Mouse (Mus musculus): ENCODE measurements around the gene Gas2l3. TPM values are rescaled to one million over a fixed set of nuclear protein-coding genes. Genes with fewer than 3 reads are reported as not detected.
A peak's percentile ranks its signal among the peaks of the same experiment; 100 is the strongest.

The Gas2l3 gene
- polyA plus RNA-seq (2016; fragmentation: Nextera tagmentation; extraction: Ambion mirVana), result 14.2 and 16.8 TPM in 2 replicates

DNA sequence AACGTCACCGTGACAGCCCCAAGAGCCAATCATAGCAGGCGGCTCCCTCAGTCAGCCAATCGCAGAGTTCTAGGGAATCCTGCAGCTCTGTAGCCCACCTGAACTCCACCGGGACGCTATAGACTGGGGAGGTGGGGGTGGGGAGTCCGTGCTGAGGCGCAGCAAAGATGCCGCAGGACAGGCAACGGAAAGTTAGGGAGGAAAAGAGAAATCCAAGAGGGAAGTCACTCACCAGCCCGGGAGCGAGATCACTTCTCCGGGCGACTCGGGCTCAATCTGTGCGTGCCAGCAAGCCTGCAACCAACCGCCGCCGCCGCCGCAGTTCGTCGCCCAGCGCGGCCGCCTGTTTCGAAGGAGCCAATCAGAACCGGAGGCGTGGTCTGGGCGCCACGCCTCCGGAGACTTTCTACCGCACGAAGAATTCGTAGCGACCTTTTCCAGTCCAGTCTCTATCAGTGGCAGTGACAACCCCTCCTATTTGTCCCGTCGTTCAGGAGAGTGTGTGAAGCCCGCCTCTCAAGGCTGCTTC, at the start of gene Gas2l3:
Gene Gas2l3, minus strand, starts transcription at position 345 of the 529 bp plus-strand sequence.
- peak; percentile 92 for DNase-seq (ENCODE audit: low spot score)
- Histone ChIP-seq H3K27me3 (replicated peaks; ENCODE audit: low read depth, poor library complexity, severe bottlenecking) (peaks cover 22% of the 10 kb centered on the region), H3K4me1 (peaks cover 16% of the 10 kb centered on the region), H3K4me3 (peak within 1 kb of the TSS; percentile 72), H3K9me3 (no peaks in the 10 kb centered on the region), H3K36me3 (replicated peaks) (peaks cover 10% of the 10 kb centered on the region), H3K27ac (replicated peaks) (peak within 1 kb of the TSS; percentile 91)
- WGBS, result under 1% methylated on average over 39 of the region's 39 CpGs

DNA sequence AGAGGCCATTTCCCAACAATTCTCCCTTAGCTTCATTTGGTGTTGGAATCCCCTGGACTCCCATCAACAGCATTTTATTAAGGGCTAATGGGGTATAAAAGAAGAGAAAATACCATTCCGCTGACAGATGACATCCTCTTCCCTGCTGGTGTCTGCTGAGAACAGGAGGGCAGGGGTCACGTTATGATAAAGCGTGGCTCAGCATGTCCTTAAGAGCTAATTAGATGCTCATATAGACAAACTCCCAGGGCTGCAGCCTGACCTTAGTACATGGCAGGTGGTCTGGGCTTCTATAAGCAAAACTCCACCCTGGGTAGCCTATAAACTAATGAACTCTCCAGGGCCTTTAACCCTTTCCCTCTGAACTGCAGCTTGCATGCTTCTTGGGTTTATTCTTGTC, 47.6 kb upstream of the Gas2l3 start:
- WGBS, result 23% methylated on average over 3 of the region's 3 CpGs
- no peak overlapping the region for H3K27ac ChIP-seq (replicated peaks)
- peaks cover 42% of the 10 kb centered on the region for H3K27me3 ChIP-seq (replicated peaks; ENCODE audit: low read depth, poor library complexity, severe bottlenecking)
- DNase-seq (ENCODE audit: low spot score), result peak; percentile 23
- no peaks in the 10 kb centered on the region for H3K36me3 ChIP-seq (replicated peaks)
- H3K4me3 ChIP-seq, result no peak overlapping the region
- no peaks in the 10 kb centered on the region for H3K4me1 ChIP-seq
- H3K9me3 ChIP-seq, result no peaks in the 10 kb centered on the region

GRCm38 (mm10) chr10:89490250-89490649, 46.5 kb upstream of the Gas2l3 start:
- no peak overlapping the region for H3K4me3 ChIP-seq
- H3K9me3 ChIP-seq, result no peaks in the 10 kb centered on the region
- H3K36me3 ChIP-seq (replicated peaks), result no peaks in the 10 kb centered on the region
- DNase-seq (ENCODE audit: low spot score), result no peak
- no peak overlapping the region for H3K27ac ChIP-seq (replicated peaks)
- H3K27me3 ChIP-seq (replicated peaks; ENCODE audit: low read depth, poor library complexity, severe bottlenecking), result peaks cover 42% of the 10 kb centered on the region
- 87% methylated on average over 3 of the region's 3 CpGs for WGBS
- no peaks in the 10 kb centered on the region for H3K4me1 ChIP-seq

GRCm38 (mm10) chr10:89489459-89489858, 45.7 kb upstream of the Gas2l3 start:
- DNase-seq (ENCODE audit: low spot score), result no peak
- Histone ChIP-seq H3K4me1 (no peaks in the 10 kb centered on the region), H3K9me3 (no peaks in the 10 kb centered on the region), H3K27ac (replicated peaks) (no peak overlapping the region), H3K4me3 (no peak overlapping the region), H3K36me3 (replicated peaks) (no peaks in the 10 kb centered on the region), H3K27me3 (replicated peaks; ENCODE audit: low read depth, poor library complexity, severe bottlenecking) (peaks cover 35% of the 10 kb centered on the region)
- WGBS, result 86% methylated on average over 4 of the region's 4 CpGs

DNA sequence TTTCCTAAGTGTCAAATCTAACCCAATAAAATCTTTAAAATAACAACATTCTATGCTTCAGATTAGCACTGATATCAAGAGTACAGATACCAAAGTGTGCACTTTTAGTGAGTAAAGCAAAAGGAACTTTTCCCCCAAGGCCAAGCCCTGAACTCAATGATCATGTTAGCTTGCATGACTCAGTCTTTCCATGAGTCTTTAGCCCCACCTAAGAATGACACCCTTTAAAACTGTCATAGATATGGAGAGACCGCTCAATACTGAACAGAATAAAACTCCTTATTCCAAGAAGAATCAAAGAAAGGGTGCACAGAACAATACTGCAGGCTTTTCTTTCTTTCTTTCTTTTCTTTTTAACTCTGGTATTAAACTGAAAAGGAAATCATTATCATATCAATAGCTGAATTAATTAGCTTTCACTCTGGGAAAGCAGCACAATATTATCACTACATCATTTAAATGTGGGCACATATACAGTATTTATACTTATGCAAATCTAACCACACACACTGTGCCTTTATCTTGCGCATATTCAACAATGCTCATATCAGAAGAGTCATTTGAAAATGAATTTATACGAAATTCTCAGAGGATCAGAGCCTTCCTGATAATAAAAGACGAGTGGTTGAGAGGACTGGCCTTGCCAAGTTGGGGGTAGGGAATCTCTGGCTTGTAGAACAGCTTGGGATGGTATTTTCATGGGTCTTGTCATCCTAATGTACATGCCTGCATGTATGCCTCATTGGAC, 43.4 kb upstream of the Gas2l3 start:
- Histone ChIP-seq H3K4me1 (no peaks in the 10 kb centered on the region), H3K27ac (replicated peaks) (no peak overlapping the region), H3K36me3 (replicated peaks) (no peaks in the 10 kb centered on the region), H3K9me3 (no peaks in the 10 kb centered on the region), H3K27me3 (replicated peaks; ENCODE audit: low read depth, poor library complexity, severe bottlenecking) (peaks cover 17% of the 10 kb centered on the region; the same call in 1 of the 2 replicates), H3K4me3 (no peak overlapping the region)
- 64% methylated on average over 4 of the region's 4 CpGs for WGBS
- no peak for DNase-seq (ENCODE audit: low spot score)

DNA sequence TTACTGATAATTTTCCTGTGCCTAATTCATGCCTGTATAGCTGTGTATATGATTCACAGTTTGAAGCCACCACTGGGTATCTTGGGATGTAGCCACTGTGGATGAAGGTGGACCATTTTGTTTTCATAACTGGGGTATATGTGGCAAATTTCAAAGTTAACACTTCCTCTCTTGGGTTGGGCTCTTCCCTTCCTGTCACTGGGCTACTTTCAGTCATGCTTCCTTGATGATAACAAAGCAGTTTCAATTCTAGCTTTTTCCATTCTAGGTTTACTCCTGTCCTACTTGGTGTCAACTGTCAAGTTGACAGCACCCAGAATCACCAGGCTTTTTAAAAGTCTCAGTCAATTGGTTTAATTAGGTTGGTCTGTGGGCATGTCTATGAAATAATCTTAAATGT, 41.1 kb upstream of the Gas2l3 start:
- H3K4me1 ChIP-seq, result no peaks in the 10 kb centered on the region
- no peaks in the 10 kb centered on the region for H3K36me3 ChIP-seq (replicated peaks)
- H3K4me3 ChIP-seq, result no peak overlapping the region
- peaks cover 11% of the 10 kb centered on the region; the same call in 1 of the 2 replicates for H3K27me3 ChIP-seq (replicated peaks; ENCODE audit: low read depth, poor library complexity, severe bottlenecking)
- H3K9me3 ChIP-seq, result no peaks in the 10 kb centered on the region
- no peak for DNase-seq (ENCODE audit: low spot score)
- H3K27ac ChIP-seq (replicated peaks), result no peak overlapping the region

DNA sequence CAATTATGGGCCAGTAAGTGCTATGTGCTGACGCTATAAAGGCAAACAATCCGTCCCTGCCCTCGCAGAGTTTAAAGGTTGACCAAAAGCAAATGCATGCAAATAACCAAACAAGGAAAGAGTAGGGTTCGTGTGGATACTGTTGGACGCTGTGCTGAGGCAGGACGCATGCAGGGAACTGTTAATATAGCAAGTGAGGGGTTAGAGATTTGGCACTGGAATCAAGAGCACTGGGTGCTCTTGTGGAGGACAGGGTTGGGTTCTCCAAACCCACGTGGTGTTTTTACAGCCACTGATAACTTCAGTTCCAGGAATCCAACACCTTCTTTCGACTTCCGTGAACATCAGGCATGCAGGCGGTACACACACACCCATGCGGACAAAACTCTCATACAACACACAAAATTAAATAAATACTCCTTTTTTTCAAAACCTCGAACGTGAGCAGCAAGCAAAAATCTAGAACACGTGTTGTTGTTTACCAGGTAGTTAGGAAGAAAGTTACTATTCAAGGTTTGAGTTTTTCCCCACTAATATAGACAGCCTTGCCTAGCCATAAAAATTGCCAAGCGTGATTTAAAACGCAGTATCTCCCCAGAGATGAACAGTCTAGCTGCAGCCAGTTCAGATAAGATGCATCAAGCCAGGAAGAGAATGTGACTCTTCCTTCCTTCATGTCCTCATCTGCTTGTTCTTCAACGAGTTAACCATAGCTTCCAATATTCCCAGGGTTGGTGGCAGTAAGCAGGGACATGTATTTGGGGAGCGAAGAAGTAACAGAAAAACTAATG, 40.2 kb upstream of the Gas2l3 start:
- no peak for DNase-seq (ENCODE audit: low spot score)
- Histone ChIP-seq H3K36me3 (replicated peaks) (no peaks in the 10 kb centered on the region), H3K4me1 (no peaks in the 10 kb centered on the region), H3K27me3 (replicated peaks; ENCODE audit: low read depth, poor library complexity, severe bottlenecking) (0 out of 2 replicates have a peak, but pooled peaks cover 5% of the 10 kb centered on the region), H3K27ac (replicated peaks) (no peak overlapping the region), H3K4me3 (no peak overlapping the region), H3K9me3 (no peaks in the 10 kb centered on the region)
- WGBS, result 89% methylated on average over 18 of the region's 18 CpGs

DNA sequence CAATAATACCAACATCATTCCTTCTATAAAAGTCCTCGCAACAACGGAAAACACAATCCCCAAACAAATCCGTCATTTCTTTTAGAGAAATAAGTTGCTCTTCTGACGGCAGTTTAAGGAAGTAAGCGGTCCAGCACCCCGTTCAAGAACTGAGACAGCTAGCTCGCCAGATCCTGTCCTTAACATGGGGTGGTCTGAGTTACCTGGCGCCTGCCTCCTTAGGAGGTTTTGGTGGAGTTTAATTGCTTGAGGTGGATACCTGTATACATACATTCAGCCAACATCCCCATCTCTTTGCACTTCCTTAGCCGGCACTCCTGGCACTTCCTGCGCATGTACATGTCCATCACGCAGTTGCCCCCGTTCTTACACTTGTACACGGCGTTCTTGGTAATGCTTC, 39.3 kb upstream of the Gas2l3 start:
- Histone ChIP-seq H3K4me3 (no peak overlapping the region), H3K9me3 (no peaks in the 10 kb centered on the region), H3K27ac (replicated peaks) (no peak overlapping the region), H3K4me1 (no peaks in the 10 kb centered on the region), H3K27me3 (replicated peaks; ENCODE audit: low read depth, poor library complexity, severe bottlenecking) (no peaks in the 10 kb centered on the region), H3K36me3 (replicated peaks) (no peaks in the 10 kb centered on the region)
- no peak for DNase-seq (ENCODE audit: low spot score)
- WGBS, result 90% methylated on average over 14 of the region's 14 CpGs

DNA sequence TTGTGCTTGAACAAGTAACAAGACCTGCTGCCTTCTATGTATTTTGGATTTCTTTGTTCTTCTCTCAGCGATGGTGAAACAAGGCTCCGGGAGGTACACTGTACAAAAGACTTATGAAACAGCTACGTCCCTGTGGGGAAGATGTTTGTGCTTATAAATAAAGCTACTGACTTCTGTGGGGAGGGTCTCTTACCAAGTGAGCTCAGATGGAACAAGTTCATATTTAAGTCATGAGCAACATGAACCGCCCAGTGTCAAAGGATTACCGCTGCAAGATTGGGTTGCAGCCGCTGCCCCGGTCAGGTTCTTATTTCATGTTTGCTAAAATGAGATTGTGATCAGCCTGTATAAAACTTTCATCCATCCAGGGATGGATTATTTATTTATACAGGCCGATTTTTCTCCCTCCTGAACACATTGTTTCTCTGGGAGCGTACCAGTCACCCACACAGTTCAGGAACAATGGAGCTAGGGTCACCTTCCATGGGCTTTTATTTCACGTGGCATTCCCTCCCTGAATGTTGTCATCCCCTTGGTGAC, 38.4 kb upstream of the Gas2l3 start:
- Histone ChIP-seq H3K4me3 (no peak overlapping the region), H3K27me3 (replicated peaks; ENCODE audit: low read depth, poor library complexity, severe bottlenecking) (no peaks in the 10 kb centered on the region), H3K36me3 (replicated peaks) (no peaks in the 10 kb centered on the region), H3K4me1 (no peaks in the 10 kb centered on the region), H3K9me3 (no peaks in the 10 kb centered on the region), H3K27ac (replicated peaks) (no peak overlapping the region)
- WGBS, result 69% methylated on average over 10 of the region's 10 CpGs
- DNase-seq (ENCODE audit: low spot score), result no peak

GRCm38 (mm10) chr10:89481638-89482037, 37.9 kb upstream of the Gas2l3 start:
- no peak overlapping the region for H3K4me3 ChIP-seq
- no peak for DNase-seq (ENCODE audit: low spot score)
- no peaks in the 10 kb centered on the region for H3K4me1 ChIP-seq
- no peaks in the 10 kb centered on the region for H3K36me3 ChIP-seq (replicated peaks)
- no peaks in the 10 kb centered on the region for H3K9me3 ChIP-seq
- WGBS, result 40% methylated on average over 7 of the region's 7 CpGs
- no peak overlapping the region for H3K27ac ChIP-seq (replicated peaks)
- H3K27me3 ChIP-seq (replicated peaks; ENCODE audit: low read depth, poor library complexity, severe bottlenecking), result no peaks in the 10 kb centered on the region

DNA sequence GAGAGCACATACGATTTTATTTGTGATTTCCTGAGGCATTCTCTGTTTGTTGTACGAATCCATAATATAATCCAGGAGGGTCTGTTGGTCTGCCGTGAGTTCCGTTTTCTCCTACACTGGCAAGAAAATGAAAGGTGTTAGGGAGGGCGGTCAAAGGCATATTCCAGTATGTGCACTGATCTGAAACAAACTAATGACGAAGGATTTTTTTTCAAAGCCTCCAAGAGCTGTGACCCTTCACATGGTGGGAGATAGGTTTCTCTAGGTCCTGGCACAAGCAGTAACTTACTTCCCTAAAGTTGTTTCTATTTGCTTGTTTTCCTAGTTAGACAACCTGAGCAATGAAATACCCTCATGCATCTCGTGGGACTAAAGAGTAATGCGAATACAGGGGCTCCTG, 35.0 kb upstream of the Gas2l3 start:
- no peaks in the 10 kb centered on the region for H3K9me3 ChIP-seq
- no peaks in the 10 kb centered on the region for H3K4me1 ChIP-seq
- H3K27me3 ChIP-seq (replicated peaks; ENCODE audit: low read depth, poor library complexity, severe bottlenecking), result no peaks in the 10 kb centered on the region
- DNase-seq (ENCODE audit: low spot score), result no peak
- H3K36me3 ChIP-seq (replicated peaks), result no peaks in the 10 kb centered on the region
- H3K4me3 ChIP-seq, result no peak overlapping the region
- 86% methylated on average over 8 of the region's 8 CpGs for WGBS
- H3K27ac ChIP-seq (replicated peaks), result no peak overlapping the region

DNA sequence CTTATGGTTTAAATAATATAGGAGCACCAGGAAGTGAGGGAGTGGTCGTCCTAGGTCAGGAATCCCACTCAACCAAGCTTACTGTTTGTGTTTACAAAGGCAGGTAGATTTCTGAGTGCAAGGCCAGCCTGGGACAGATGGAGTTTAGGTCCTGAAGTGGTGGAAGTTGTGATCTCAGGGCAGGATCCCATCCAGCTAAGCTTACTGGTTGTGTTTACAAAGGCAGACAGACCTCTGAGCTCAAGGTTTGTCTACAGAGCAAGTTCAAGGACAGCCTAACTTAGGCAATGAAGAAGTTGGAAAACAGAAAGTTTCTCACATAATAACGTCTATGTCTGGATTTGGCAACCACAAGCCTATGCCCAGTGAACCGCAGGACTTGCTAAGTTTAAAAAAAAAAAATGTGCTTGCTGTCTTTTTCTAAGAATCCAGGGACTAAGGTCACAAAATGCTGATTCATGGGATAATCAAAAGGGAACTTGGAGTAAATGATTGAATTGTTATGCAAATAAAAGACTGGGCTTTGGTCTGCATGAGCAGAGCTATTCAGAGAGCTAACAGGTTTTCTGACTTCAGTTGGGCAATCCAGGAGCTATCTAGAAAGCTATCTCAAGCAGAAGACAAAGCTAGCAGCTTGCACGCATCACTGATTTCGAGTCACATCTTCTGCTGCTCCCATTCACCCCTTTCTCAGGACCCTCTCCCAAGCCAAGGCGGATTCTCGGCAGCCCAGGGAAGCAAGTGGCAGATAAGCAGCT, 27.0 kb upstream of the Gas2l3 start:
- no peak for DNase-seq (ENCODE audit: low spot score)
- H3K4me1 ChIP-seq, result no peaks in the 10 kb centered on the region
- no peak overlapping the region for H3K4me3 ChIP-seq
- peaks cover 8% of the 10 kb centered on the region; the same call in 1 of the 2 replicates for H3K9me3 ChIP-seq
- H3K27ac ChIP-seq (replicated peaks), result no peak overlapping the region
- no peaks in the 10 kb centered on the region for H3K27me3 ChIP-seq (replicated peaks; ENCODE audit: low read depth, poor library complexity, severe bottlenecking)
- H3K36me3 ChIP-seq (replicated peaks), result no peaks in the 10 kb centered on the region
- 76% methylated on average over 7 of the region's 7 CpGs for WGBS

Data from embryonic facial prominence, embryonic 10.5 days (tissue).